Mouse (Mus musculus) frontal cortex, postnatal 10 days (tissue): ENCODE data around the gene Lin54.

Source experiments
- DNase-seq, 2 experiments: peaks; one replicate each; pipeline ENCODE4 v3.0.0; 2022; ENCODE audit warnings: low spot score in 2 of 2, mixed read lengths in 1 of 2

The Lin54 gene

DNA sequence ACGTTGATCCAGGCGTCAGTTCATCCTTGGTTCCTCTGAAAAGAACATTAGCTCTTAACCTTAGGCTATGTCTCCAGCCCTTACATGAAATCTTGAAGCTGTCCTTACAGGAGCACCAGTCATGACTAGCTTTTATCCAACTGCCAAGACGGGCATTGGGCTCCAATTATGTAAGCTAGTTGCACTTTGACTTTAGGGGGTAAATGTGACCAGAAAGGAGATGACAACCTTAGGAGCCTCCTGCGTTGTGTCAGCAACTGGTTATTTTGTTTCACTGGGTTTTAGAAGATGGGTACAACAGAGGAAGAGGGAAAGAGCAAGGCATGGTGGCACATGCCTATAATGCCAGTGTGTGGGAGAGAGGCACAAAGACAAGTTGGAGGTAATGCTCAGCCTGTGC lies 81.6 kb downstream of the Lin54 start:
- DNase-seq = no peak

DNA sequence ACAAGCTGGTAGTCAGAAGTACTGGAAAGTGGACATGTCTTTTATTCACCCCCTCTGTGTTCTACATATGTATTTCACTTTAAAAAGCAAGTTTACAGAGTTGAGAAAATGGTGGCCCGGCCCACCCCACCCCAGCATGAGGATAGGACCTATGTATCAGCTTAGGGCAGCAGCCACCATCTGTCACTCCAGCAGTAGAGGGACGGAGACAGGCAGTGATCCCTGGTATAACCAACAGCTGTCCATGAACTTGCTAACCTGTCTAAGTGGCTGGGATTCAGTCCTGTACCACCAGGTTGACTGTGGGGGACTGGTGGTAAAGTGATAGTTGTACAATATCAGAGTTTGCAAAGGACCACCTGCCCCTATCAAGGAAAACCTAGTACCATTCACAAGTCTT lies 82.4 kb downstream of the Lin54 start:
- DNase-seq = no peak

DNA sequence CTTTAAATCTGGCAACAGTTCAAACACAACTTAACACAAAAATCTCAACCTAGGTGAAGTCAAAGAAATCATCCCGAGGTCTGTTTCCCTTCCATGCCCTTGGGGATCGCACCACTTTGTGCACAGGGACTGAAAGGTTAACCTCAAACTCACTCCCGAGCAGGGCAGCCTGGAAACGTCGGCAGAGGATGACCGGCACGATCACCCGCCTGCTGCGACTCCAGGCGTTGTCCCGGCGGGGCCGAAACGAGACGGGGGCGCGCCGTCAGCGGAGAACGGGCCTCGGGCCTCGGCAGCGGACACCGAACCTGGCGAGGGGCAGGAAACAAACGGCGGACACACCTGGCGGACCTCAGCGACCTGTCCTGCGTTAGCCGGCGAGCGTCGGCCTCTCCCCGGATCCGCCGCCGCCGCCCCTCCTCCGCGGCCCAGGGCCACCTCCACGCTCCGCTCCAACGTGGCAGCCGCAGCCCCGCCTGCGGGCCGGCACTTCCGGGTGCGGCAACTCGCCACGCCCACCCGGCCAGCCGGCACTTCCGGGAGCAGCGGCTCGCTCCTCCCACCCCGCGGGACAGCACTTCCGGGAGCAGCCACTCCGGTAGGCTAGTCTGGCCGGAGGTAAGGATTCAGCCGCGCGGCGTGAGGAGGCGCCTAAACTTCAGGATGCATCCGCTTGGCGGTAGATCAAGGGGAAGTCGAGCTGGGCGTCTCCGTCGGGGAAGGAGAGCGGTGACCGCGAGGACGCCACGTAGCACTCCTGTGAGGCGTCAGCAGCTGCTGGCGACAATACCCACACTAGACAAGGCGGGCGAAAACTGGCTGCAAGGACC lies 84.5 kb downstream of the Lin54 start, which contains the start of gene Sec31a:
TSS of gene Sec31a (minus strand) at position 474 of the 830 bp plus-strand sequence.
- DNase-seq = peak; percentile 95 to 97

DNA sequence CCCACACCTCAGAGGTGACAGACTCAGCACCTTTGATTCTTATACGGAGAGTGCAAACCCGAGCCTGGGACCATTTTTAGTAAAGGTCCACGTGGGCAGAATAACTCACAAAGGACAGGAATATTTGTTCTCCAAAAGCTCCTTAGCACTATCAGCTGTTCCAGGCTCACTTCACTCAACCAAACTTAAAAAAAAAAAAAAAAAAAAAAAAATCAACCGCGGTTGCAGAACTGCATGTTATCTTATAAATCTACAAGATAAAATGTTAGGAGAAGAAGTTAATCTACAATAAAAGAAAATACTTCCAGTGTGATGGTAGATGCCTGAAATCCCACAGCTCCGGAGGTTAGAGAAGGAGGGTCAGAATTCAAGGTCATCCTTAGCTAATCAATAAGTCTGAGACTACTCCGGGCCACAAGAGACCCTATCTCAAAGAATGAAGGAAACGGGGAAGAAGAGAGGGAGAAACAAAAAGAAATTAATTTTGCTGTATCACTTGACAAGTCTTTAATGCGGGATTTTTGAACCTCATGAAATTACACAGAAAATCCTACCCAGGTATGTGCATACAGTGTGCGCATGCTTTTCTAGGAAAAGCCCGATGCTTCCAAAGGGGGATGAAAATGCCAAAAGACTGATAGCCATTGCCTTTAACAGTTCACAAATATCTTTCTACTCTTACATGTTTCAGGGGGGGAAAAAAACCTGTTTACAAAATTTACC lies 85.8 kb downstream of the Lin54 start:
- no peak for DNase-seq

DNA sequence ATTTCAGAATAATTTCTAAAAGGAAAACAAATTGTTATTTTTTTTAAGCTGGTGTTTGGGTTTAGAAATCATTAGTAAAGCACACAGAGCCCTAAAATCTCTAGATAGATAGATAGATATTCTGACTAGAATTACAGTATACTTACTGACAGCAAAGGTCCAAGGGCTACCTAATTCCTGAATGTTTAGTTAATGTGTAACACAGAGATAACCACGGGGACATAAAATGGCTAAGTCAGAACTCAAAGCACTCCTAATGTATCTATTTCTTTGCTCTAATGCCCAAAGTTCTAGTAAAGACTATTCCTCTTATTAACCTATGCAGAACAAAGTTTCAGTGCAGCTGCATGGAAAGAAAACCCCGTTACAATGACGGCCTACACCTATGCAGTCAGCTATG lies 87.6 kb downstream of the Lin54 start:
- DNase-seq = no peak

DNA sequence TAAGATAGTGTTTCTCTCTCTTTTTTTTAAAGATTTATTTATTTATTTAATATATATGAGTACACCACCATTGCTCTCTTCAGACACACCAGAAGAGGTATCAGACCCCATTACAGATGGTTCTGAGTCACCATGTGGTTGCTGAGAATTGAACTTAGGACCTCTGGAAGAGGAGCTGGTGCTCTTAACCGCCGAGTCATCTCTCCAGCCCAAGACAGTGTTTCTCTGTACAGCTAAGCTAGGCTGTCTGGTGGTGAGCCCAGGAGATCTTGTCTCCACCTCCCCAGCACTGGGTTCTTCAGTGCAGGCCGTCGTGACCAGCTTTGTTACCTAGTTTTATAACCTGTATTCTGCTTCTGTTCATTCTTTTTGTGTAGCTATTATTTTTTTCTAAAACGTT lies 90.2 kb downstream of the Lin54 start:
- DNase-seq = no peak

DNA sequence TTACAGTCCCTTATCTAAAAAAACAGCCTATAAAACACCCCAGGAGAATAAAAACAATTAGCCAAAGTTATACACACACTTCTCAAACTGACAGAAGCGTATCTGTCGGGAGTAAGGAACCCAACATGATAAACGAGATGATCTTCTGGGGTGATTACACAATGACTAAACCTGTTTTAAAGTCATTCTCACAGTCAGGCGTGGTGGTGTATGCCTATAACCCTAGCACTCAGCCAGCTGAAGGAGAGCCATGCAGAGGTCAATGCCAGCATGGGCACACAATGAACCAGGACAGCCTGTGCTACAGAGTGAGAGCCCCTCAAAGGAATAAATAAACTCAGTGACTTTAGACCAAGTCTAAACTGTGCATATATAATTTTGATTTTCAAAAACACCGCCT lies 92.0 kb downstream of the Lin54 start:
- DNase-seq = no peak

DNA sequence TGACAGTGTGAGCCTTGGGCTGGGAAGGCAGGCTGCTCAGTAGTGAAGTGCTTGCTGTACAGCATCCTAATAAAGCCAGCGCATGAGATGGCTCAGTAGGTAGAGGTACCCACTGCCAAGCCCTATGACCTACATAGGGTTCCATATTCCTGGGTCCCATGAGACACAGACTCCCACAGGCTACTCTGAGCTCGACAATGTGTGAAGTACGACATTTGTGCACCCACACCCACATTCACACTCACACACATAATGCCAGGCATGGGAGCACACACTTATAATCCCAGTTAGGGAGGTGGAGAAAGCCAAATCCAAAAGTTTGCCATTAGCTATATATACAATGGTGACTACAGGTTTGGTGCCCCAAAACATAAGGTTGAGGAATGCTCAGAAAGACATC lies 103.7 kb downstream of the Lin54 start:
- DNase-seq = no peak

DNA sequence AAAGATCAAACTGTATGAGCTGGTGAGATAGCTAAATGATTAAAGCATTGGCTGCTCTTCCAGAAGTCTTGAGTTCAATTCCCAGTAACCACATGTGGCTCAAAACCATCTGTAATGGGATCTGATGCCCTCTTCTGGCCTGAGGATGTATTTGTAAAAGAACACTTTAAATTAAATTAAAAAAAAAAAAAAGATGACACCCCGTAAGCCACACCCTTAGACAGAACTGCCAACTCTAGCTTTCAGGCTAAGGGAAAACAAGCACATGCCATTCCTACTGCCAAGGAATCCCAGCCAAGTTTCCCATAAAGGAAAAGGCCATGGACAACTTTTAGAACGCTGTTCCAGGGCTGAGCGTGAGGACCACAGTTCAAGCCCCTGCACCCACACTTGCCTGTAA lies 106.8 kb downstream of the Lin54 start:
- no peak for DNase-seq

DNA sequence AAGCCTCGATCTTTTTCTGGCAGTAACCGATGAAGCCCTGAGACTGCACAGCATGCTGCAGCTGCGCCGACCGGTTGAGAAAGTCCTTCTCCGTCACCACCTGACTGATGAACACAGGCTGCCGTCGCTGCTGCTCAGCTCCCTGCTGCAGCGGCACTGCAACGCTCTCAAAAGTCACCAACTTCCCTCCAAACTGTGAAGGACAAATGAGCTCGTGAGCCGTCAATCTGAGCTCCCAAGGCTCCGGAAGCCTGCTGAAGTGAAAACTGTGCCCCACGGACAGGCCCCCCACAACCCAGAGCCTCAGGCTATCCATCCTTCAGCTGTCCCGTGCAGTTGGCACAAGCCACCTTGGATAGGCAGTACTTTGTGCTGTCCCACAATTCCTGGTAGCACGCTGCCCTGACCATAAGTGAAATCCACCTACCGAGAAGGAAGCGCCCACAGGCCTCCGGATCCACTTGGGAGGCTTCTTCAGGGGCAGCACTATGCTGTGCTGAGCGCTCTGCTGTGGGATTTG lies 107.9 kb downstream of the Lin54 start:
- no peak for DNase-seq
